Mouse (Mus musculus): ENCODE data around the gene Rreb1.

Rreb1 gene

GRCm38 (mm10) chr13:37854455-37855220, 76.4 kb downstream of the Rreb1 start:
- DNase-seq, result no peak

GRCm38 (mm10) chr13:37855221-37855757, 77.1 kb downstream of the Rreb1 start:
- no peak for DNase-seq

GRCm38 (mm10) chr13:37855765-37856164, 77.6 kb downstream of the Rreb1 start:
- no peak for DNase-seq

GRCm38 (mm10) chr13:37856537-37856936, 78.3 kb downstream of the Rreb1 start:
- DNase-seq, result no peak

GRCm38 (mm10) chr13:37857284-37858065, 79.3 kb downstream of the Rreb1 start:
- peak; percentile 97 for DNase-seq

- peak in 1 of 2 experiments; percentile 47 for DNase-seq
These were observed 79.9 kb downstream of the Rreb1 start for GRCm38 (mm10) chr13:37858066-37858501.

GRCm38 (mm10) chr13:37858508-37858907, 80.3 kb downstream of the Rreb1 start:
- no peak for DNase-seq

- no peak for DNase-seq
These were observed 81.6 kb downstream of the Rreb1 start for GRCm38 (mm10) chr13:37859782-37860181.

GRCm38 (mm10) chr13:37860204-37860603, 82.0 kb downstream of the Rreb1 start:
- no peak for DNase-seq

GRCm38 (mm10) chr13:37860789-37861188, 82.6 kb downstream of the Rreb1 start:
- DNase-seq, result no peak

- no peak for DNase-seq
These were observed 84.3 kb downstream of the Rreb1 start for GRCm38 (mm10) chr13:37862492-37862891.

- no peak for DNase-seq
These were observed 85.4 kb downstream of the Rreb1 start for GRCm38 (mm10) chr13:37863643-37864042.

GRCm38 (mm10) chr13:37864697-37865096, 86.5 kb downstream of the Rreb1 start:
- DNase-seq, result no peak

- no peak for DNase-seq
These were observed 88.1 kb downstream of the Rreb1 start for GRCm38 (mm10) chr13:37866296-37866695.

GRCm38 (mm10) chr13:37866846-37867245, 88.6 kb downstream of the Rreb1 start:
- DNase-seq, result peak in 1 of 2 experiments; percentile 23

- DNase-seq, result no peak
These were observed 92.1 kb downstream of the Rreb1 start for GRCm38 (mm10) chr13:37870118-37870908.

GRCm38 (mm10) chr13:37872142-37872835, 94.1 kb downstream of the Rreb1 start:
- no peak for DNase-seq

- DNase-seq, result no peak
These were observed 95.1 kb downstream of the Rreb1 start for GRCm38 (mm10) chr13:37873125-37873891.

GRCm38 (mm10) chr13:37875919-37876318, 97.7 kb downstream of the Rreb1 start:
- DNase-seq, result no peak

GRCm38 (mm10) chr13:37876366-37876765, 98.2 kb downstream of the Rreb1 start:
- no peak for DNase-seq

GRCm38 (mm10) chr13:37876836-37877235, 98.6 kb downstream of the Rreb1 start:
- no peak for DNase-seq

Measured in cerebellum, postnatal 10 days (tissue).